11 mouse cellular contexts compared by ENCODE assay signal in the genomic region with DNA sequence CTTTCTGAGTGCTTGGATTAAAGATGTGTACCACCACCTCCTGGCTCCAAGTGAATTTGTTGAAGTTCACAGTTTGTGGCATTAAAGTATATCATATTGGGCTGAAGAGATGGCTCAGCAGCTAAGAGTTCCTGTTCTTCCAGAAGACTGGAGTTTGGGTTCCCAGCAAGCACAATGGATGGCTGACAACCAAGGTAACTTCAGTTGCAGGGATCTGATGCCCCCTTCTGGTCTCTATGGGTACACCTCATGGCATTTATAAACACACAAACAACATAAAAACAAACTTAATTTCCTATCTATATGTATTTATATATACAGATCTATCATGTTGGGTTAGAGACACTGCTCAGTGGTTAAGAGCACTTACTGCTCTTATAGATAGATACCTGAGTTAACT. TPM values are rescaled to one million over a fixed set of nuclear protein-coding genes. Genes with fewer than 3 reads are reported as not detected.
A peak's percentile ranks its signal among the peaks of the same experiment; 100 is the strongest.
DNase-seq lines count a peak whose midpoint lies in the region; ATAC-seq and TF ChIP-seq lines count a peak whose summit lies in the region.
"Had no signal": no experiment of that assay in that cellular context is flagged by ENCODE, and none has a peak within 500 bp of the region (broad histone marks: within the 10 kb centered on the region; RNA-seq: fewer than 3 reads in every experiment).

No protein-coding gene starts in this region.

- no peak overlapping the region for H3K27ac ChIP-seq in lung, embryonic 14.5 days (ENCODE audit: low read depth)
- no peak overlapping the region for H3K27ac ChIP-seq in liver, postnatal 0 days (ENCODE audit: low read depth)
- H3K27ac ChIP-seq: hindbrain, embryonic 15.5 days; stomach, embryonic 15.5 days had no signal

- no peak overlapping the region for H3K4me3 ChIP-seq in lung, embryonic 14.5 days (ENCODE audit: low read depth, low read length)
- H3K4me3 ChIP-seq in liver, postnatal 0 days (ENCODE audit: low read depth, low read length) = no peak overlapping the region

- H3K27me3 ChIP-seq in lung, embryonic 14.5 days (ENCODE audit: insufficient read depth, low read length) = no peaks in the 10 kb centered on the region
- H3K27me3 ChIP-seq in liver, postnatal 0 days (ENCODE audit: insufficient read depth, low read length) = no peaks in the 10 kb centered on the region
- H3K27me3 ChIP-seq: hindbrain, embryonic 15.5 days; stomach, embryonic 15.5 days had no signal

- H3K9me3 ChIP-seq in lung, embryonic 14.5 days (ENCODE audit: low read depth, low read length) = no peaks in the 10 kb centered on the region
- H3K9me3 ChIP-seq in liver, postnatal 0 days (ENCODE audit: low read length) = no peaks in the 10 kb centered on the region
- H3K9me3 ChIP-seq: hindbrain, embryonic 15.5 days; stomach, embryonic 15.5 days had no signal

- ATAC-seq in lung, embryonic 14.5 days (ENCODE audit: insufficient read depth) = no peak
- no peak for ATAC-seq in liver, postnatal 0 days

- 0 out of 2 replicates have a peak, but pooled peaks cover 5% of the 10 kb centered on the region for H3K4me1 ChIP-seq in lung, embryonic 14.5 days (ENCODE audit: insufficient read depth)
- peaks cover 27% of the 10 kb centered on the region for H3K4me1 ChIP-seq in liver, postnatal 0 days (ENCODE audit: insufficient read depth)

- no peak for TF ChIP-seq EP300 in liver, postnatal 0 days (IDR thresholded peaks at IDR 0.05; ENCODE audit: low read depth)

- DNase-seq in cerebellum, adult 9-10 months = peak; percentile 51
- DNase-seq in cerebellum, postnatal 25 days = no peak
- DNase-seq in lung, embryonic 14.5 days = no peak
- DNase-seq in lung, postnatal 25 days (ENCODE audit: low spot score) = no peak
- peak; percentile 41 for DNase-seq in MEL-GATA-1-ER (ENCODE audit: extremely low read depth, low read depth)
- DNase-seq in liver, postnatal 0 days = no peak
- DNase-seq in spleen, adult 18-20 months = no peak
- DNase-seq in heart, postnatal 4 days = no peak
- DNase-seq: cerebellum, adult 11 months had no signal

- peaks cover 19% of the 10 kb centered on the region for H3K36me3 ChIP-seq in lung, embryonic 14.5 days (ENCODE audit: insufficient read depth)
- peaks cover 9% of the 10 kb centered on the region for H3K36me3 ChIP-seq in liver, postnatal 0 days (replicated peaks; ENCODE audit: insufficient read depth, low read length)

- H3K9ac ChIP-seq in lung, embryonic 14.5 days = no peak overlapping the region
- no peak overlapping the region for H3K9ac ChIP-seq in liver, postnatal 0 days (replicated peaks)

- TF ChIP-seq CTCF in lung, embryonic 14.5 days (IDR thresholded peaks at IDR 0.05; ENCODE audit: low read depth) = peak; percentile 55
- peak; percentile 62 for TF ChIP-seq CTCF in liver, postnatal 0 days (IDR thresholded peaks at IDR 0.05; ENCODE audit: low read depth)

- H3K4me2 ChIP-seq in lung, embryonic 14.5 days = no peak overlapping the region; the same call in 1 of the 2 replicates
- H3K4me2 ChIP-seq in liver, postnatal 0 days (ENCODE audit: low read depth, low read length) = no peak overlapping the region

RNA-seq across cellular contexts. Expression of gene Gpr107, which starts 1.4 kb away (rescaled TPM):
- polyA plus RNA-seq in lung, embryonic 14.5 days (2014; fragmentation: Nextera tagmentation; extraction: Ambion mirVana) = 23.6 and 24.9 TPM in 2 replicates
- polyA plus RNA-seq in liver, postnatal 0 days (2015; fragmentation: Nextera tagmentation; extraction: Ambion mirVana) = 9.2 and 9.8 TPM in 2 replicates
- 10 to 100 TPM; 41.6 to 43.0 TPM for total RNA-seq in heart, postnatal 4 days (2021)

RNA-seq across cellular contexts. Expression of gene Fnbp1, which starts 9.0 kb away (rescaled TPM):
- polyA plus RNA-seq in lung, embryonic 14.5 days (2014; fragmentation: Nextera tagmentation; extraction: Ambion mirVana) = 16.8 and 21.1 TPM in 2 replicates
- 4.1 and 4.5 TPM in 2 replicates for polyA plus RNA-seq in liver, postnatal 0 days (2015; fragmentation: Nextera tagmentation; extraction: Ambion mirVana)
- total RNA-seq in heart, postnatal 4 days (2021) = 10 to 100 TPM; 52.9 to 59.1 TPM

Comparison
In these comparisons a context has a peak if more than half of its experiments do, and no peak if none do; other contexts are left out.
1. DNase-seq: peak in cerebellum, adult 9-10 months (single experiment) and MEL-GATA-1-ER (single experiment); none in cerebellum, postnatal 25 days (0 of 2), lung, embryonic 14.5 days (single experiment), lung, postnatal 25 days (single experiment), liver, postnatal 0 days (single experiment), spleen, adult 18-20 months (0 of 2) and heart, postnatal 4 days (single experiment).